Mouse (Mus musculus) thymus, adult 2 months (tissue): ENCODE results near the gene Zfp931. TPM values are rescaled to one million over a fixed set of nuclear protein-coding genes. Genes with fewer than 3 reads are reported as not detected.
"Not testable (repeated sequence)": the region's sequence is repeated elsewhere in the genome, so short reads cannot be mapped to it uniquely, and the experiment has no call there.

Experiments used
- DNase-seq: peaks from one replicate; pipeline ENCODE4 v3.0.0; 2021
- H3K27ac ChIP-seq: fragments of 200-500 bp; 2 replicates; pipeline ENCODE4 v1.5.1; 2012; ENCODE audit warnings: low read length, control low read depth; ENCODE audit not compliant: control insufficient read depth, insufficient read depth
- H3K27me3 ChIP-seq: fragments of 200-500 bp; 2 replicates; pipeline ENCODE4 v1.6.1; 2012; ENCODE audit warnings: mild to moderate bottlenecking, low read length, moderate library complexity, mixed read lengths; ENCODE audit not compliant: control insufficient read depth, insufficient read depth
- H3K36me3 ChIP-seq: fragments of 200-500 bp; 2 replicates; pipeline ENCODE4 v1.6.1; 2012; ENCODE audit warnings: mild to moderate bottlenecking, low read length, moderate library complexity; ENCODE audit not compliant: control insufficient read depth, insufficient read depth
- H3K4me1 ChIP-seq: fragments of 200-500 bp; replicated peaks from 2 replicates; pipeline ENCODE4 v1.6.1; 2012; ENCODE audit warnings: low read length; ENCODE audit not compliant: control insufficient read depth, insufficient read depth
- H3K4me3 ChIP-seq: fragments of 200-500 bp; 2 replicates; pipeline ENCODE4 v1.5.1; 2012; ENCODE audit warnings: mild to moderate bottlenecking, low read length, control low read depth, moderate library complexity; ENCODE audit not compliant: control insufficient read depth, insufficient read depth
- CTCF ChIP-seq: fragments of 200-500 bp; IDR thresholded peaks from 2 replicates; pipeline ENCODE4 v1.5.1; 2012; ENCODE audit warnings: mild to moderate bottlenecking, control low read depth, low read length, moderate library complexity, borderline replicate concordance; ENCODE audit not compliant: control insufficient read depth, poor library complexity, insufficient read depth; ENCODE audit errors: extremely low read depth
- POLR2A ChIP-seq: fragments of 200-500 bp; IDR thresholded peaks from 2 replicates; pipeline ENCODE4 v1.6.1; 2012; ENCODE audit warnings: mild to moderate bottlenecking, low read length, control low read depth, moderate library complexity; ENCODE audit not compliant: control insufficient read depth, poor library complexity, insufficient read depth; ENCODE audit errors: extremely low read depth
- WGBS: fragments of 180-500 bp; shearing (Covaris S2); methylation state at CpG from one replicate; pipeline ENCODE4 v1.1.7; 2018; 5-methylcytosine and 5-hydroxymethylcytosine counted together
- polyA plus RNA-seq: library from polyadenylated mRNA; depleted of rRNA; stranded (reverse); fragments of >200 nt; gene quantifications from 2 replicates; pipeline ENCODE4 v1.2.3, GENCODE M21; 2012; rRNA removed

Zfp931 gene
- 1.5 and 1.9 TPM in 2 replicates for polyA plus RNA-seq

DNA sequence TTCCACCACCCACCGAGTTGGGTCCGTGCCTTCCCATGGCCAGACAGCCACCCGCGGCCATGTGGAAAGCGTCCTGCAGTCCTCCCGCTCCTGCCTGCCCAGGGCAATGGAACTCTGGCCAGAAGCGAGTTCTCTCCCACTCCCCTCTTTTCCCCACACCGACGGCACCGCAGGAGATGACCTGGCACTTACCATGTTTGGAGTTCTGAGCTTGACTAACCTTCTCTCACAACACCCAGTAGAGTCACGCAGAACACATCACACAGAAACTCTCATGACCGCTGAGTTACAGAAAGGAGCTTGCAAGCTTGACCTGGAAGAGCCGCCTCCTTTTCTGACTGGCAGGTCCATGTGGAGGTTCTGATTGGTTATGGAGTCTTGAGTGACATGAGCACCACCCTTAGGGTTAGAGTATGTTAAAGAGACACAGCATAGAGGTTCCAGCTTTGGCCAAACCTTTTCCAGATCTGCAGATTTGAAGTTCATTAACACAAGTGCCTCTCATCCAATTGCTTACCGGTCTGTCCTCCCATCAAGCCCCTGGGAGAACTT, at the start of gene Zfp931:
Gene Zfp931 (minus strand): TSS at position 311 of the 552 bp plus-strand sequence.
- not testable (repeated sequence) for H3K27ac ChIP-seq, H3K27me3 ChIP-seq, DNase-seq, H3K4me1 ChIP-seq, H3K36me3 ChIP-seq
- H3K4me3 ChIP-seq = peak within 1 kb of the TSS; percentile 65
- WGBS = 0% methylated on average over 8 of the region's 14 CpGs

DNA sequence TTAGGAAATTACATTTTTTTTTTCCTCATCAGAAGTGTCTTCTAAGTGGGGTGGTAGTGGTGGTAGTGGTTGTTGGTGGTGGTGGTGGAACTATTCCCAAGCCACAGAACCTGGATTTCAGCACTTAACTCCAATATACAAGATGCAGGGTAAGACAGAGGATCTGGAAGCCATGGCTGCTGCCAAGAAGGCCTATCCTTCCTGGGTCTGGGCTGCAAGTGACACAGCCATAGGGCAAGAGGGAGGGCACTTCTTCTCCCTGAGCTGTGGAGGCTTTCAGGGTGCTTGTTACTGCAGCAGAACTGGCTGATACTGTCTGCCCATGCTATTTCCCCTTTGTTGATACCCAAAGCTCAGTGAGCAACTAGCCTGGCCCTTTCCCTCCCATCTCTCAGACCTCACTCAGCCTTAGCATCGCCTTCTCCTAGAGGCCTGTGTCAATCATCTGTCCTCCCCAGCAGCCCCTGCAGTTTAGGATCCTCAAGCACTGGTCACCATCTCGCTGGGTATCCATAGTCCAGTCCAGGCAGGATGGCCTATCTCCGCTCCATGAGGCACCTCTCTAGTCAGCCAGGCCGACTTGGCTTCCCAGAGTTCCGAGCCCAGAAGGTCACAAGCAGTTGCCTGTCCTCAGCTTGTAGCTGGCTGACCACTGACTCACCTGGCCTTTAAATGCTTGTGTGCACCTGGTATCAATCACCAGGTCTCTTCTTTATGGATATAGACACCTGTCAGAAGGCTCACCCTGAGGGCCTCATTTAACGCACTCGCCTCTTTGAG, 48.0 kb upstream of the Zfp931 start:
- no peaks in the 10 kb centered on the region for H3K4me1 ChIP-seq
- no peaks in the 10 kb centered on the region for H3K36me3 ChIP-seq
- no peak overlapping the region for H3K27ac ChIP-seq
- no peaks in the 10 kb centered on the region for H3K27me3 ChIP-seq
- WGBS = 95% methylated on average over 7 of the region's 7 CpGs
- no peak overlapping the region for H3K4me3 ChIP-seq
- DNase-seq = no peak
- TF ChIP-seq CTCF = no peak
- no peak for TF ChIP-seq POLR2A

DNA sequence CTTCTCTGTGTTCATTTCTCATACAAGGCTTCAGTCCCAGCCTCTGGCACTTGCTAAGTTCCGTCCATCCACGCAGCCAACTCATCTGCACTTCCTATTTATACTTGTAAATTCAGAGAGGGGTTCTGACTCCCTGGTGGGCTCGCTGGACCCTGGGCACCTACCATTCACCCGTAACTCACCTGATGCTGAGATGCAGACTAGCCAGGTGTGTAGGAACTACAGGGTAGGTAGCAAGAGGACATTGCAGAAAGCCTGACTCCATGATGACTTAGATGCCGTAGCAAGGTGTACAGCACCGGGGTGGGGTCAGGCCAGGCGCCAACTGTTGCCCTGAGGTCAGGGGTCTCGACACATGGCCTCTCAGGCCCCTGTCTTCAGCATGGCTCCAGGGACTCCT, 47.2 kb upstream of the Zfp931 start:
- Histone ChIP-seq H3K4me3 (no peak overlapping the region), H3K27ac (no peak overlapping the region), H3K4me1 (no peaks in the 10 kb centered on the region), H3K27me3 (no peaks in the 10 kb centered on the region), H3K36me3 (no peaks in the 10 kb centered on the region)
- TF ChIP-seq CTCF (no peak), POLR2A (no peak)
- no peak for DNase-seq
- 91% methylated on average over 8 of the region's 8 CpGs for whole genome bisulfite sequencing

DNA sequence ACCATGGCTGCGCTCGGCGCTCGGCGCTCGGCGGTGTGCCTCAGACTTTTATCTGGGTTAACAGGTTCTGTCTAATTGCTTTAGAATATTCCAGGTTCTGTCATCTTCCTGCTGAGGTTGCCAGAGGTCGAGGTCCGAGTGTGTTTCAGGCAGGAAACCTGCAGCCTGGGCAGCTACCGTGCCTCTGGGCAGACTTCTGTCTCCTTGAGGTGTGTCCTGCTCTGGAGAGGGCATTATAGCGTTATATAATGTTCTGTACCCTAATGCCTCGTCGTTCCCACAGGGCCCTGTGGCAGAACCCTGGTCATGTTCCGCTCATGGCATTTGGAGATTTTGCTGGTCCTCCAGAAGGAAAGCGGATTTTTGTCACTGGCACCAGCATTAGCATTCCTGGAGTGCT, 45.2 kb upstream of the Zfp931 start:
- Histone ChIP-seq H3K36me3 (no peaks in the 10 kb centered on the region), H3K27me3 (no peaks in the 10 kb centered on the region; the same call in 1 of the 2 replicates), H3K4me1 (no peaks in the 10 kb centered on the region), H3K4me3 (no peak overlapping the region), H3K27ac (no peak overlapping the region)
- TF ChIP-seq CTCF (no peak), POLR2A (no peak)
- no peak for DNase-seq
- 83% methylated on average over 15 of the region's 15 CpGs for WGBS

DNA sequence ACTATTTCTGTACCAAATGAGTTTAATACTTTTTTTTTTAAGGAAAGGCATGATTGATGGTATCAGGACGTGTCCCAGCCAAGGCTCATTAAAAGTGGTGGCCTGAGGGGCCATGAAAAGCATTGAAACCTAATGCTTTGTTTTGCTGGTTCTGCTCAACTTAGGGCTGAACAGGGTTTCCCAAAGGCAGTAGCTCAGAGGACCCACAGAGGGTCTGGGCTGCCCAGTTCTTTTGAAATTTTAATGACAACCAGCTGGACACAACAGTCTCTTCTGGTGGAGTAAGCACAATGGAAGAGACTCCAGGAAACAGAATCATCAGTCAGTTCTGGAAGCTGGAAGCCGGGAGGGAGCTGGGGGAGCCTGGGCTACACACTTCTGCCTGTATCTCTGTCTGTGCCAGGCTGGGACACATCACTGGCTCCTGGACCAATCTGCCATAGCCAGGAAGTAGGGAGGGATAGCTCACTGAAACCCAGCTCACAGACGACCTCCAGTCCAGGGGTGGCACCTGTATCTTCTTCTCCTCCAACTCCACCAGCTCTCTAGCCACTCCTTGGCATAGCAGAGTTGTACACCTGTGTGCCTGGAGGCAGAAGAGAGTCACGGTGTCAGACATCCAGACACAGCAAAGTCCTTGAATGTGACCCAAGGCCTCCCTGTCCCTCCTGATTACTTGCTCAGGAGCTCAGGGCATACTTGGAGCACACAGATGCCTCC, 43.8 kb upstream of the Zfp931 start:
- H3K27me3 ChIP-seq = no peaks in the 10 kb centered on the region; the same call in 1 of the 2 replicates
- 50% methylated on average over 4 of the region's 4 CpGs for WGBS
- TF ChIP-seq CTCF (no peak), POLR2A (no peak)
- no peaks in the 10 kb centered on the region for H3K4me1 ChIP-seq
- no peak overlapping the region for H3K4me3 ChIP-seq
- no peaks in the 10 kb centered on the region for H3K36me3 ChIP-seq
- no peak for DNase-seq
- H3K27ac ChIP-seq = no peak overlapping the region

DNA sequence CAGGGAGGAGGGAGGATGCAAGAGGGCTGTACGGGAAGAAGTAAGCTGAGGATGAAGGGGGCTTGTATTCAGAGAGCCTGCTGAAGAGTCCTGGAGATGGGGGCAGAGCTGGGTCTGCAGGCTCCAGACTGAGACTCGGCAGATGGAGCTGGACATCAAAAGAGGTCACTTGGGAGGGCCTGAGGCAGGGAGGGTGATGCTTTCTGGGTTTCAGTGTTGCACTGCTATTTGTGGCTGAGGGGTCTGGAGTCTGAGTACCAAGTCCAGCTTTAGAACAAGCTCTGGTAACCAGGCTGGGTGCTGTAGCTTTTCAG, 43.1 kb upstream of the Zfp931 start:
- DNase-seq = no peak
- Histone ChIP-seq H3K27ac (no peak overlapping the region), H3K36me3 (no peaks in the 10 kb centered on the region), H3K27me3 (no peaks in the 10 kb centered on the region; the same call in 1 of the 2 replicates), H3K4me1 (no peaks in the 10 kb centered on the region), H3K4me3 (no peak overlapping the region)
- TF ChIP-seq POLR2A (no peak), CTCF (no peak)
- WGBS = 67% methylated on average over 2 of the region's 2 CpGs
